Mouse (Mus musculus) layer of hippocampus, adult 2 months (tissue): ENCODE data around the gene Noto. TPM values are rescaled to one million over a fixed set of nuclear protein-coding genes. Genes with fewer than 3 reads are reported as not detected.
"Not testable (repeated sequence)": the region's sequence is repeated elsewhere in the genome, so short reads cannot be mapped to it uniquely, and the experiment has no call there.

Experiments used
- DNase-seq, 2 experiments: peaks; one replicate each; pipeline ENCODE4 v3.0.0; 2022; ENCODE audit warnings: low spot score in 2 of 2
- H3K27ac ChIP-seq: fragments of 200-600 bp; 2 replicates; pipeline ENCODE4 v1.8.1; 2022
- H3K4me3 ChIP-seq: fragments of 200-600 bp; 2 replicates; pipeline ENCODE4 v1.8.1; 2022; ENCODE audit warnings: mild to moderate bottlenecking
- CTCF ChIP-seq: fragments of 200-600 bp; conservative IDR thresholded peaks from 2 replicates; pipeline ENCODE4 v1.8.1; 2022; ENCODE audit warnings: antibody characterized with exemption, mild to moderate bottlenecking, moderate library complexity
- total RNA-seq, 2 experiments: library from RNA; stranded (reverse); gene quantifications; 2 replicates each; pipeline ENCODE4 v1.2.3; 2021

The Noto gene
- total RNA-seq, 2 experiments from 2014 or later, result not detected

DNA sequence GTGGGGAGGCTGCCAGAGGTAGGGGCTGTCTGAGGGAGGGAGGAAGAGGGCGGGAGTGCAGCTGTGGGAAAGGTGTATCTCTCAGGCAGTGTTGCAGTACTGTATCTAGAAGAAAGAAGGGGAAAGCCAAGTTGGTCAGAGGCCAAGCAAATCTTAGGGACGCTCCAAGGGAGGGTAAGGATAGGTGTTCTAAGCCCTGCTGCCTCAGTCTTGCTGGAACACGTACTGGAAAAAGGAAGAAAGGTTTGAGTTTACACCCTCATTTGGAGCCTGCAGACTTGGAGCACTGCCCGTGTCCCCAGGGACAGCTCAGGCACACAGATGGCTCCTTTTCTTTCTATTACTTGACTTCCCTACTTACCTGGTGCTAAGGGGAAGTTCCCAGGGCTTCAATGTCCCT lies 17.5 kb downstream of the Noto start:
- H3K4me3 ChIP-seq, result no peak overlapping the region
- DNase-seq, result no peak
- no peak for TF ChIP-seq CTCF
- no peak overlapping the region for H3K27ac ChIP-seq

DNA sequence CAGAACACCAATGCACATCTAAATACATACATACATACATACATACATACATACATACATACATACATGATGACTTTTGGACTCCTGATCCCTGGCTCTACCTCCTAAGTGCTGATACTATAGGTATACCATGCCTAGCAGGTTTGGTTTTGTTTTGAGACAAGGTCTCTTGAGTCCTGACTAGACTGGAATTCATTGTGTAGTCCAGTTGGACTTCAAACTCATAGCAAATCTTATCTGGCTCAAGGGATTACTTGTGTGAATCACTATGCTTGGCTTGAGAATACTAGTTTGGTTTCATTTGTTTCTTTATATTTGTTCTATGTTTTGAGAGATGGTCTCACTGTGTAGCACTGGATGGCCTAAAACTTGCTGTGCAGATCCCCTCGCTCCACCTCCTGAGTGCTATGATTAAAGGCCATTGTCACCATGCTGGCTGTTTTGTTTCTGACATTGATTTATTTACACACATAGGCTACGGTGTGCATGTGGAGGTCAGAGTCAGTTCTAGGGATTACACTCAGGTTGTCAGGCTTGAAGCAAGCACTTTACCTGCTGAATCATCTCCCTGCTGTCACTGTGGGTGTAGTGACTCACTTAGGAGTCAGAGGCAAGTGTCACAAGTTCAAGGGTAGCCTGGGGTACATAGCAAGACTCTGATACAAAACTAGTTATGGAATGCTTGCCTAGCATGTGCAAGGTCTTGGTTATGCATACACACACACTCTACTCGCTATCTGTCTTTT lies 20.0 kb downstream of the Noto start:
- H3K27ac ChIP-seq, result peak overlapping the region; percentile 25; the same call in 1 of the 2 replicates
- no peak overlapping the region for H3K4me3 ChIP-seq
- no peak for TF ChIP-seq CTCF
- peak in 1 of 2 experiments; percentile 7 for DNase-seq

DNA sequence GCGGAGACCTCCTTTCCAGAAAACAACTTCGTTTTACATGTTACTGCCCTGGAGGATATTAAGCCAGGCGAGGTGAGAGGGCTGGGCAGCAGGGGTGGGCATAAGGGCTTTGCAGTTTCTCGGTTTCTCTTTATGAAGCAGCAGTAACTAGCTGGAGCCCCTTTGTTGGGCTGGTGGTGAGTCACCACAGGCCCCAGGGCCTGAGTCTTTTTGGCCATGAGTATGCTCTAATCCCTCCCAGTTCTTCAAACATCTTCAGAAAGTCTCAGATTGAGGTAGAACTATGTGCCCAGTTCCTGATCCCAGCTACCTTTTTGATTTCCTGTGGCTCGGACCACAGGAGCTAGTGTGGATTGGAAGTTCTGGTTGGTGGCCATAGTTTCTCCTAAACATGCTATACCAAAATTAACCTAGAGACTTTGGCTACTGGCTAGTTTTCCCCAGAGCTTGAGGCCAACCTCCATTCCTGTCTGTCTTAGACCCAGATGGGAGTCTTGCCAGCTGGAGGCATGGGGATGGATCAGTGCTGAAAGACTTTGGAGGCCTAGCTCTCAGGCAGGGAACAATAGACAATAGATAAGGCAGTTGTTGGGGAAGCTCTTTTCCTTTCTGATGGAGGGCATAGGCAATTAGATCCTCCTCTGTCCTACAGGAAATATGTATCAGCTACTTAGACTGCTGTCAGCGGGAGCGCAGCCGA lies 20.7 kb downstream of the Noto start:
- TF ChIP-seq CTCF, result no peak
- Histone ChIP-seq H3K4me3 (no peak overlapping the region), H3K27ac (peak overlapping the region; percentile 25; the same call in 1 of the 2 replicates)
- peak in 1 of 2 experiments; percentile 8 for DNase-seq

GRCm38 (mm10) chr6:85445286-85445685 lies 21.6 kb downstream of the Noto start:
- no peak overlapping the region; the same call in 1 of the 2 replicates for H3K27ac ChIP-seq
- no peak overlapping the region for H3K4me3 ChIP-seq
- no peak for DNase-seq
- TF ChIP-seq CTCF, result no peak

GRCm38 (mm10) chr6:85447351-85447750 lies 23.7 kb downstream of the Noto start:
- no peak for TF ChIP-seq CTCF
- no peak for DNase-seq
- H3K27ac ChIP-seq, result no peak overlapping the region
- no peak overlapping the region for H3K4me3 ChIP-seq

DNA sequence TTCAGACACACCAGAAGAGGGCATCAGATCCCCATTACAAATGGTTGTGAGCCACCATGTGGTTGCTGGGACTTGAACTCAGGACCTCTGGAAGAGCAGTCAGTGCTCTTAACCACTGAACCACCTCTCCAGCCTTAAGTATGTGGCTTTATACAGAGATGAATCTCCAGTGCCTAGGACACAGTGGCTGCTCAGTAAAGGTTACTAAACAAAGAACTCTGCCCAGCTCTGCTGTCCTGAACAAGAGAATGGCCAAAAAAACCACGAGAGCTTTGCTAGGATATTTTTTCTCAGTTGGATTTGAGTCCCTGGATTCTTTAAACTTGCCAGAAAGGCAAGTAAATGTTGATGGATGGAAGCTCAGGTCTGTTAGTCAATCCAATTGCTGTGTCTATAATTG lies 26.5 kb downstream of the Noto start:
- peak overlapping the region; percentile 88 for H3K27ac ChIP-seq
- TF ChIP-seq CTCF, result peak; percentile 30
- DNase-seq, H3K4me3 ChIP-seq: not testable (repeated sequence)

- Histone ChIP-seq H3K4me3 (peak within 1 kb of the TSS; percentile 90), H3K27ac (peak within 1 kb of the TSS; percentile 97)
- peak; percentile 97 to 99 for DNase-seq
- TF ChIP-seq CTCF, result peak; percentile 85
These were observed 27.3 kb downstream of the Noto start, which contains the start of gene Cct7 for GRCm38 (mm10) chr6:85450697-85451663. Cct7 (plus strand) TSS chr6:85451514.

GRCm38 (mm10) chr6:85451664-85452410 lies 28.2 kb downstream of the Noto start, which contains the start of gene Pradc1:
Pradc1 (minus strand) TSS chr6:85451970.
- no peak; the same call in 1 of the 2 replicates for TF ChIP-seq CTCF
- H3K27ac ChIP-seq, result peak within 1 kb of the TSS; percentile 97

GRCm38 (mm10) chr6:85452411-85452665 lies 28.7 kb downstream of the Noto start:
- DNase-seq, result no peak
- peak overlapping the region; percentile 97 for H3K27ac ChIP-seq
- TF ChIP-seq CTCF, result no peak
- H3K4me3 ChIP-seq, result peak overlapping the region; percentile 90

More at GRCm38 (mm10) chr6:85451664-85452410, 28.2 kb downstream of the Noto start, which contains the start of gene Pradc1:
- DNase-seq, result peak; percentile 97 to 98
- peak within 1 kb of the TSS; percentile 90 for H3K4me3 ChIP-seq

DNA sequence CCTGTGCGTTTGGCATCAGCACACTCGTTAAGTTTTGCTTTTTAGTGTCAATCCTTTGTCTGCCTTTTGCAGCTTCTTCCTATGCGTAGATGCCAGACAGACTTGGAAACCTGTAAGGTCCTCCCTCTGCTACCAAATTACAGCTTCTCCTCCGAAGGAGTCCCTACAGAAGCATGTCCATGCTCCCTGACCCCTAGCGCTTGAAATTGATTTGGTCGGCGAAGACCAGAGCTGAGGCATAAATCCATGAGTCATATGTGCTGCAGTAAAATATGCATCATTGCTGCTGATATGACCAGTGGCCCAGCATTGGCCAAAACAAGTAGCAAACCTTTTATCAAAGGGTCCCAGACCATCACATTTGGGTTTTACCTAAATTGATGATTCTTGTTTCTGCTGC lies 29.1 kb downstream of the Noto start:
- no peak for DNase-seq
- TF ChIP-seq CTCF, result no peak
- Histone ChIP-seq H3K4me3 (peak overlapping the region; percentile 90), H3K27ac (peak overlapping the region; percentile 97)

DNA sequence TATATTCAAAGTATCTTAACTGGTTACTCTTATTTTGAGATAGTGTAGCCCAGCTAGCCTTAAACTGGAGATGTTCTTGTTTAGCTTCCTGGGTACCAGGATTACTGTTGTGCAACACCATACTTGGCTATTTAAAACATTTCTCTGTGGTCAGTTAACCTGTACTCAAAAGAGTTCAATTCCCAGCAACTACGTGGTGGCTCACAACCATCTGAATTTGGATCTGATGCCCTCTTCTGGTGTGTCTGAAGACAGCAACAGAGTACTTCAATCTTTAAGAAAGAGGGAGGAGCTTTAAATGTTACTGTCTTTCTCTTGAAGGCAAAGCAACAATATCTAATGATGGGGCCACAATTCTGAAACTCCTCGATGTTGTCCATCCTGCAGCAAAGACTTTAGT lies 35.9 kb downstream of the Noto start:
- Histone ChIP-seq H3K27ac (no peak overlapping the region), H3K4me3 (no peak overlapping the region)
- peak; percentile 54 for TF ChIP-seq CTCF
- DNase-seq, result no peak

- H3K4me3 ChIP-seq, result no peak overlapping the region
- TF ChIP-seq CTCF, result peak; percentile 83
- DNase-seq, result peak in 1 of 2 experiments; percentile 44
- H3K27ac ChIP-seq, result no peak overlapping the region
These were observed 41.7 kb downstream of the Noto start for GRCm38 (mm10) chr6:85465381-85465780.
